Mouse (Mus musculus) liver, embryonic 11.5 days (tissue): ENCODE results near the gene Gm16506. TPM values are rescaled to one million over a fixed set of nuclear protein-coding genes. Genes with fewer than 3 reads are reported as not detected.
"Not testable (repeated sequence)": the region's sequence is repeated elsewhere in the genome, so short reads cannot be mapped to it uniquely, and the experiment has no call there.

Experiments
- ATAC-seq: fragments of 200-750 bp; cut with Nextera tagmentation; replicated peaks from 2 replicates; pipeline ENCODE4 v1.8.0; 2017; ENCODE audit warnings: moderate number of reproducible peaks, mild to moderate bottlenecking, moderate TSS enrichment, moderate library complexity; ENCODE audit not compliant: low FRiP score
- DNase-seq: peaks from one replicate; pipeline ENCODE4 v3.0.0-alpha.2; 2017; ENCODE audit warnings: low spot score
- H3K27ac ChIP-seq: fragments of 300-500 bp; sonication (generic); 2 replicates; pipeline ENCODE4 v1.5.1; 2014; ENCODE audit warnings: mild to moderate bottlenecking, low read depth, low read length, control low read depth
- H3K27me3 ChIP-seq: fragments of 300-500 bp; sonication (generic); replicated peaks from 2 replicates; pipeline ENCODE4 v1.6.1; 2014; ENCODE audit warnings: low read length, mixed read lengths; ENCODE audit not compliant: control insufficient read depth, insufficient read depth
- H3K36me3 ChIP-seq: fragments of 300-500 bp; sonication (generic); 2 replicates; pipeline ENCODE4 v1.6.1; 2014; ENCODE audit warnings: mild to moderate bottlenecking, low read length, moderate library complexity, mixed read lengths; ENCODE audit not compliant: control insufficient read depth, insufficient read depth
- H3K4me1 ChIP-seq: fragments of 300-500 bp; sonication (generic); replicated peaks from 2 replicates; pipeline ENCODE4 v1.6.1; 2014; ENCODE audit warnings: low read length, mixed read lengths; ENCODE audit not compliant: control insufficient read depth, insufficient read depth
- H3K4me2 ChIP-seq: fragments of 300-500 bp; sonication (generic); 2 replicates; pipeline ENCODE4 v1.6.1; 2014; ENCODE audit warnings: mild to moderate bottlenecking, control low read depth, moderate library complexity
- H3K4me3 ChIP-seq: fragments of 300-500 bp; sonication (generic); 2 replicates; pipeline ENCODE4 v1.5.1; 2014; ENCODE audit warnings: low read depth, low read length, control low read depth
- H3K9ac ChIP-seq: fragments of 300-500 bp; sonication (generic); 2 replicates; pipeline ENCODE4 v1.6.1; 2014; ENCODE audit warnings: low read depth, low read length, control low read depth
- H3K9me3 ChIP-seq: fragments of 300-500 bp; sonication (generic); 2 replicates; pipeline ENCODE4 v1.6.1; 2016; ENCODE audit warnings: low read length, inconsistent platforms, mixed read lengths; ENCODE audit not compliant: control insufficient read depth
- WGBS: fragments of 180-500 bp; shearing (Covaris S2); extraction: QIAGEN DNeasy Blood & Tissue Kit; methylation state at CpG from one replicate; pipeline ENCODE4 v1.1.7; 2014; 5-methylcytosine and 5-hydroxymethylcytosine counted together
- polyA plus RNA-seq: library from polyadenylated mRNA; unstranded; fragments of >200 nt; fragmentation: Nextera tagmentation; extraction: Ambion mirVana; gene quantifications from 2 replicates; pipeline ENCODE4 v1.2.1, GENCODE M21; 2014

Gene Gm16506
- not detected in 2 replicates for polyA plus RNA-seq

GRCm38 (mm10) chr14:43727385-43727784 lies at the start of gene Gm16506:
Gene Gm16506, minus strand, starts transcription at chr14:43727485.
- not testable (repeated sequence) for H3K36me3 ChIP-seq, H3K9ac ChIP-seq, H3K9me3 ChIP-seq, DNase-seq, H3K4me1 ChIP-seq, H3K4me2 ChIP-seq, H3K27me3 ChIP-seq, H3K4me3 ChIP-seq, H3K27ac ChIP-seq, ATAC-seq
- WGBS = 90% methylated on average over 2 of the region's 3 CpGs

DNA sequence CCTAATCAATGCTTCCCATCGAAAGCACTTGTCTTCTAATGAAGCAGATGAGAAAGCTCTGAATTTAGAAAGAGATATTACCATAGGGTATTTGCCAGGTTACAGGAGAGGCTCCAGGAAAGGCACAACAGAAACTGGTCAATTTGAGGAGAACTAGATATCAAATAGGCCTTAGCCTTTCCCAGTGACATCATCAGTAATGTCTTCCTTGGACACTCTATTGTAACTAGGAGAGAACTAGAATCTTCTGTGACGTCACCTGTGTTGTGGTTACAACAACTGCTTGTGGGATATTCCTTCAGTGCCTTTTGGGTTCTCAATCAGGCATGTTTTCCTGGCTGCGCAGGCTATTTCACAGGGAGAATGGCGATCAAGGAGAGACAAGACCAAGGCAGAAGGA lies 20.3 kb upstream of the Gm16506 start, which contains the start of gene Gm6526:
TSS of gene Gm6526 (plus strand) at position 301 of the 400 bp plus-strand sequence.
- H3K27me3 ChIP-seq, H3K36me3 ChIP-seq, H3K9ac ChIP-seq, DNase-seq, ATAC-seq, H3K9me3 ChIP-seq, H3K4me1 ChIP-seq, H3K27ac ChIP-seq, H3K4me2 ChIP-seq, H3K4me3 ChIP-seq: not testable (repeated sequence)
- 79% methylated on average over 4 of the region's 4 CpGs for WGBS

DNA sequence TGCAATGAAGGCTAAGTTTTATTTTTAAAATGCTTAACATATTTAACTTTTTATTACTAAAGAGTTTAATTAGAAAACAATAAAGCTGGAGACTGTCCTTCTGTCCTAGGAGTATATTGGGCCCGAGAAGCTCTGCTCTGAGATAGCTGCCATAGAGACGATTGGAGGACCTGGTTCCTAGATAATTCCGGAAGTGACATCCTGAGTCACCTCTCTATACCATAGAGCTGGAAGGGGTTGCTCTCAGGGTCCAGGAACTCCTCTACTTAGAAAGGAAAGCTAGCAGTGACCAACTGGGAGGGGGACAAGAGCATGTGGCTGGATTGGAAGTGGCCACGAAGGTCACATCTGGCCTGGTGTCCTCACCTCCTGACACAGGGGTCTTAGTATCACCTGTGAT lies 29.7 kb downstream of the Gm16506 start, which contains the start of gene Gm7324:
TSS of gene Gm7324 (plus strand) at position 208 of the 400 bp plus-strand sequence.
- 83% methylated on average over 4 of the region's 4 CpGs for WGBS

DNA sequence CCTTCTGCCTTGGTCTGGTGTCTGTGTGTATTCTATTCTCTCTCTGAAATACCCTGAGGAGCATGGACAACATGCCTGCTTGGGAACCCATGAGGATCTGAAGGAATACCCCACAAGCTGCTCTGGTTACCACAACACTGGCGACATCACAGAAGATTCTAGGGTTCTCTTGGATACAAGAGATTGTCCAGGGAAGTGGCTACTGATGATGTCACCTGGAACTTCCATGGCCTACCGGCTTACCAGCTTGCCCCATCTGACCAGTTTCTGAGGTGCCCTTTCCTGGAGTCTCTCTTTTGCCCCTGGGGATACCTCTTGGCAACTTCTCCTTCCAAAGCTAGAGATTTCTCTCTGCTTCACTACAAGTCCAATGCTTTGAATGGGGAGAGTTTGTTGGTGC lies 50.2 kb downstream of the Gm16506 start, which contains the start of gene Gm8165:
TSS of gene Gm8165 (minus strand) at position 101 of the 400 bp plus-strand sequence.
- not testable (repeated sequence) for H3K9me3 ChIP-seq, DNase-seq, H3K4me2 ChIP-seq, ATAC-seq, H3K4me1 ChIP-seq, H3K4me3 ChIP-seq, H3K36me3 ChIP-seq, H3K27me3 ChIP-seq, H3K27ac ChIP-seq, H3K9ac ChIP-seq
- no CpG with 5 or more reads among the region's 2 CpGs for WGBS

More for the DNA sequence above, 29.7 kb downstream of the Gm16506 start, which contains the start of gene Gm7324:
- H3K27me3 ChIP-seq, ATAC-seq, H3K4me3 ChIP-seq, H3K27ac ChIP-seq, H3K4me1 ChIP-seq, DNase-seq, H3K4me2 ChIP-seq, H3K36me3 ChIP-seq, H3K9ac ChIP-seq, H3K9me3 ChIP-seq: not testable (repeated sequence)

Other genes with a start within 250 kb of the Gm16506 start
- not detected in 2 replicates for gene Gm5799, start 183.9 kb downstream of the Gm16506 start, polyA plus RNA-seq
- not detected in 2 replicates for gene Gm17654, start 148.3 kb downstream of the Gm16506 start, polyA plus RNA-seq
- not detected in 2 replicates for gene Gm10375, start 119.5 kb downstream of the Gm16506 start, polyA plus RNA-seq
- not detected in 2 replicates for gene Gm8165, start 50.3 kb downstream of the Gm16506 start, polyA plus RNA-seq
- gene Gm7324, start 29.7 kb downstream of the Gm16506 start, polyA plus RNA-seq = 1.5 and 2.0 TPM in 2 replicates
- not detected in 2 replicates for gene Gm6526, start 20.4 kb upstream of the Gm16506 start, polyA plus RNA-seq
- gene Gm8180, start 57.3 kb upstream of the Gm16506 start, polyA plus RNA-seq = not detected in 2 replicates
- gene Ear1, start 148.0 kb upstream of the Gm16506 start, polyA plus RNA-seq = 4.4 and 10.1 TPM in 2 replicates
- not detected in 2 replicates for gene Ear10, start 196.1 kb upstream of the Gm16506 start, polyA plus RNA-seq
- 24.1 and 25.5 TPM in 2 replicates for gene Gm8113, start 197.9 kb upstream of the Gm16506 start, polyA plus RNA-seq
- gene Ang5, start 229.6 kb upstream of the Gm16506 start, polyA plus RNA-seq = not detected in 2 replicates